Mouse (Mus musculus) C2C12 (cell line): ENCODE data around the gene Gnb4.

ENCODE experiments used
- CTCF ChIP-seq: IDR thresholded peaks from one replicate; pipeline ENCODE4 v1.5.1; 2011; ENCODE audit not compliant: control insufficient read depth, insufficient read depth, insufficient read length
- MAX ChIP-seq: IDR thresholded peaks from one replicate; pipeline ENCODE4 v1.6.1; 2011; ENCODE audit warnings: mild to moderate bottlenecking, control low read depth
- USF1 ChIP-seq: IDR thresholded peaks from one replicate; pipeline ENCODE4 v1.6.1; 2011; ENCODE audit warnings: low read depth, mild to moderate bottlenecking, control low read depth, moderate library complexity

- TF ChIP-seq CTCF (no peak), MAX (no peak), USF1 (no peak)
These were observed 43.9 kb upstream of the Gnb4 start for GRCm38 (mm10) chr3:32660276-32660675.
